Mouse (Mus musculus) heart, embryonic 15.5 days (tissue): ENCODE results near the gene Thap3. TPM values are rescaled to one million over a fixed set of nuclear protein-coding genes. Genes with fewer than 3 reads are reported as not detected.

Experiments
- ATAC-seq: fragments of 200-750 bp; cut with Nextera tagmentation; replicated peaks from 2 replicates; pipeline ENCODE4 v1.8.0; 2017; ENCODE audit warnings: low read depth, moderate TSS enrichment; ENCODE audit not compliant: insufficient number of reproducible peaks, insufficient read depth, low FRiP score
- H3K27ac ChIP-seq: fragments of 300-500 bp; sonication (generic); 2 replicates; pipeline ENCODE4 v1.5.1; 2015; ENCODE audit warnings: mild to moderate bottlenecking, inconsistent platforms
- H3K27me3 ChIP-seq: fragments of 300-500 bp; sonication (generic); 2 replicates; pipeline ENCODE4 v1.6.1; 2015; ENCODE audit warnings: inconsistent platforms
- H3K36me3 ChIP-seq: fragments of 300-500 bp; sonication (generic); 2 replicates; pipeline ENCODE4 v1.6.1; 2015; ENCODE audit warnings: mild to moderate bottlenecking, inconsistent platforms
- H3K4me1 ChIP-seq: fragments of 300-500 bp; sonication (generic); replicated peaks from 2 replicates; pipeline ENCODE4 v1.6.1; 2015; ENCODE audit warnings: inconsistent platforms
- H3K4me2 ChIP-seq: fragments of 300-500 bp; sonication (generic); 2 replicates; pipeline ENCODE4 v1.6.1; 2015; ENCODE audit warnings: inconsistent platforms, mild to moderate bottlenecking, moderate library complexity
- H3K4me3 ChIP-seq: fragments of 300-500 bp; sonication (generic); 2 replicates; pipeline ENCODE4 v1.5.1; 2015; ENCODE audit warnings: mild to moderate bottlenecking, inconsistent platforms
- H3K9ac ChIP-seq: fragments of 300-500 bp; sonication (generic); 2 replicates; pipeline ENCODE4 v1.6.1; 2015; ENCODE audit warnings: mild to moderate bottlenecking, inconsistent platforms
- H3K9me3 ChIP-seq: fragments of 300-500 bp; sonication (generic); replicated peaks from 2 replicates; pipeline ENCODE4 v1.6.1; 2016; ENCODE audit warnings: inconsistent platforms
- WGBS: fragments of 180-500 bp; shearing (Covaris S2); methylation state at CpG from one replicate; pipeline ENCODE4 v1.1.7; 2015; ENCODE audit warnings: mixed read lengths; 5-methylcytosine and 5-hydroxymethylcytosine counted together
- polyA plus RNA-seq: library from polyadenylated mRNA; unstranded; fragments of >200 nt; fragmentation: Nextera tagmentation; extraction: Ambion mirVana; gene quantifications from 2 replicates; pipeline ENCODE4 v1.2.1, GENCODE M21; 2015

Thap3 gene
- polyA plus RNA-seq, 1 experiment from 2014 or later: 26.3 TPM

GRCm38 (mm10) chr4:151983043-151983442 is 5.8 kb downstream of the Thap3 start:
- Histone ChIP-seq H3K9ac (no peak overlapping the region), H3K4me2 (0 out of 2 replicates have a peak overlapping the region, but pooled peaks have one; percentile 6), H3K36me3 (peaks cover 15% of the 10 kb centered on the region)

DNA sequence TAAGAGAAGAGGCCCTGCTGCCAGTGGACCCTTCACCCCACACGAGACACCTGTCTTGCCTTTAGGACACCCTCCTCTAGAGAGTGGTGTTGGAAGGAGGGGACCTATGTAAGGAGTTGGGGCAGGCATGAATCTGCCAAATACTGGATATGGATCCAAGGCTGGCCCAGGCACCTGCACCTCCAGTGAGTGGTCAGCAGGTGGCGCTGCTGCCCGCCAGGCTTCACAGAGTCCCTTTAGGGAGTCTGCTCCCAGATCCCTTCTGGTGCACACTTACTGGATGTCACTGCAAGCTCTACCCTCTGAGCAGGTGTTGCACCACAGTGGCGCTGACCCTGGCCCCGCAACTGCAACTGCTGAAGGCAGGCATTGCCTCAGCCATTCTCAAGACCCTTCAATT is 7.4 kb downstream of the Thap3 start:
- ATAC-seq: peak; percentile 43
- Histone ChIP-seq H3K4me3 (no peak overlapping the region), H3K27me3 (no peaks in the 10 kb centered on the region), H3K4me2 (no peak overlapping the region), H3K36me3 (peaks cover 27% of the 10 kb centered on the region), H3K4me1 (peaks cover 20% of the 10 kb centered on the region), H3K9ac (no peak overlapping the region), H3K9me3 (no peaks in the 10 kb centered on the region), H3K27ac (no peak overlapping the region)
- 11% methylated on average over 5 of the region's 5 CpGs for WGBS

More at GRCm38 (mm10) chr4:151983043-151983442, 5.8 kb downstream of the Thap3 start:
- no peak overlapping the region for H3K27ac ChIP-seq
- H3K27me3 ChIP-seq: no peaks in the 10 kb centered on the region
- ATAC-seq: no peak
- H3K4me1 ChIP-seq: peaks cover 34% of the 10 kb centered on the region
- no peaks in the 10 kb centered on the region for H3K9me3 ChIP-seq
- WGBS: 57% methylated on average over 17 of the region's 17 CpGs
- no peak overlapping the region for H3K4me3 ChIP-seq

GRCm38 (mm10) chr4:151980699-151981098 is 8.1 kb downstream of the Thap3 start:
- Histone ChIP-seq H3K9me3 (no peaks in the 10 kb centered on the region), H3K9ac (no peak overlapping the region), H3K27me3 (no peaks in the 10 kb centered on the region), H3K36me3 (peaks cover 28% of the 10 kb centered on the region), H3K4me1 (peaks cover 14% of the 10 kb centered on the region), H3K4me3 (no peak overlapping the region), H3K27ac (no peak overlapping the region), H3K4me2 (no peak overlapping the region)
- ATAC-seq: no peak
- WGBS: 70% methylated on average over 8 of the region's 8 CpGs

DNA sequence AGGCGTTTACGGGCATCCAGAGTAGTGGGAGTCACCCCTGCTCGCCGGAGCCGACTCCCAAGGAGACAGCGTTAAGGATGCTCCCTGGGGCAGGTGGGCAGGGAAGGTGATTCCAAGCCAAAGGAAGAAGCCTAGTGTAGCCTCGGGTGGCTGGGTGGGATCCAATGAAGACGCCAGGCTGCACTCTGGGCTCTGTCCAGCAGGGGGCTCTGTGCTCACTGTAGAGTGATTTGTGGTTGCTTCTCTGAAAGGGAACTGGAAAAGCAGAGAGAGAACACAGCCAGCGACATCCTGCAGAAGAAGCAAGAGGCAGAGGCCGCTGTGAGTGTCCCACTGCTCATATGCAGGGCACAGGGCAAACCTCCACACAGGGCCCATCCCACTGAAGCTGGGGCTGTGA is 11.0 kb downstream of the Thap3 start:
- ATAC-seq: no peak
- Histone ChIP-seq H3K27ac (no peak overlapping the region), H3K36me3 (peaks cover 51% of the 10 kb centered on the region), H3K27me3 (no peaks in the 10 kb centered on the region), H3K4me2 (no peak overlapping the region), H3K9ac (no peak overlapping the region), H3K9me3 (no peaks in the 10 kb centered on the region), H3K4me1 (no peaks in the 10 kb centered on the region), H3K4me3 (no peak overlapping the region)
- WGBS: 35% methylated on average over 10 of the region's 10 CpGs

- Histone ChIP-seq H3K27ac (no peak overlapping the region), H3K4me2 (no peak overlapping the region), H3K36me3 (peaks cover 59% of the 10 kb centered on the region), H3K4me3 (no peak overlapping the region), H3K4me1 (no peaks in the 10 kb centered on the region), H3K9ac (no peak overlapping the region), H3K27me3 (no peaks in the 10 kb centered on the region), H3K9me3 (no peaks in the 10 kb centered on the region)
- no peak for ATAC-seq
- WGBS: 90% methylated on average over 3 of the region's 3 CpGs
Observed at GRCm38 (mm10) chr4:151975441-151975840, 13.4 kb downstream of the Thap3 start.

DNA sequence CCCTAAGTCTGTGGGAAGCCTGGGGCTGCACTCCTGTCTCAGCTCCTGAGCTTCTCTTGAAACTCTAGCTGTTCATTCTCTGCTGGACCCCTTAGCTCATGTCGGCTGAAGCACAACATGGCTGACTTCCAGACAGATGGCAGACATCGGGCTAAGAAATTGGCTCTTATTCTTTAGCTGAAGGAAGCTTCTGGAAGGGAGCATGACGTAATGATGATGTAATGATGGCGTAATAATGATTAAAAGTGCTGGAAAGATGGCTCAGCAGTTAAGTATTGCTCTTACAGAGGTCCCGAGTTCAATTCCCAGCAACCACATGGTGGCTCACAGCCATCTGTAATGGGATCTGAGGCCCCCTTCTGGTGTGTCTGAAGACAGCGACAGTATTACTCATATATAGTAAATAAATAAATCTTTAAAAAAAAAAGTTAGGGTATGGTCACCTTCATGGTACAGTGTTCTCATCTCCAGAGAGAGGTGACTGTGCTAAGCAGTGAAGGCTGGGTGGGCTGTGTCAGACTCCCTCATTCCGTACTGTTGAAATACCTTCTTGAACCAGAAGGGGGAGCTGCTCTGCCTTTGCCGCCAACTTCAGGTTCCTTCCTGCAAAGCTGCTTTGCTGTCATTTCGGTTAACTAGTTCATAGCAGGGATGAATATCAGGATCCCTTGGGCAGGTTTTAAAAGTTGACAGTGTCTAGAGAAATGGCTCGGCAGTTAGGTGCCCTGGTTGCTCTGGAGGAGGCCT is 16.4 kb downstream of the Thap3 start:
- H3K4me1 ChIP-seq: no peaks in the 10 kb centered on the region
- H3K9me3 ChIP-seq: no peaks in the 10 kb centered on the region
- no peak for ATAC-seq
- H3K4me3 ChIP-seq: no peak overlapping the region
- H3K4me2 ChIP-seq: no peak overlapping the region
- no peak overlapping the region for H3K27ac ChIP-seq
- WGBS: 63% methylated on average over 10 of the region's 10 CpGs
- H3K27me3 ChIP-seq: no peaks in the 10 kb centered on the region
- H3K36me3 ChIP-seq: peaks cover 61% of the 10 kb centered on the region
- H3K9ac ChIP-seq: no peak overlapping the region

DNA sequence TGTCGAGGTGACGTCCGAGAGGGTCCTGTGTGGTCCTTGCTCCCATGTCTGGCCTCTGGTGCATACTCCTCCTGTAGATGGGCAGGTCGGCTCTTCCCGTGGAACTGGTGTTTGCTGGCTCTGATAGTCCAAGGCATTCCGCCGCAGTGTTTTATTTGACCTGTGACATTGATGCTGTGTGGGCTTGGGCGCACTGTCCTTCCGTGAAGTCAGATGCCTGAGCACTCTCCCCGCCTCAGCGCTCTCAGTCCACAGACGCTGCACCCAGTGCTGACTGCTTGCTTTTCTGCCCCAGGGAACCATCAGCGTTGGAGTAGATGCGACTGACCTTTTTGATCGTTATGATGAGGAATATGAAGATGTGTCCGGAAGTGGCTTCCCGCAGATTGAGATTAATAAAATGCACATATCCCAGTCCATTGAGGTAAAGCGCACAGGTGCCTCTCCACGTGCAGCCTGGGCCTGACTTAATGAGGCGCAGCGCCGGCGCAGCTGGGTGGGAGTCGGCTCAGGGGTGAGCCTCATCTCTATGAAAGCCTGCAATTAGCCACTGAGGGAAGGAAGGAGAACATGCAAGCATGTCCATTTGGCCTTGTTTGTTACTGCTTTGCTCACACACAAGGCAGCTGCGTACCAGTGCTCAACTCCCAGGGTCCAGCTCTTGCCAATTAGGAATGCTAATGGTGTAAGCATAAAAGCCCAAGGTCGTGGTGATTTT is 20.4 kb downstream of the Thap3 start:
- Histone ChIP-seq H3K36me3 (peaks cover 53% of the 10 kb centered on the region), H3K9me3 (no peaks in the 10 kb centered on the region), H3K27me3 (no peaks in the 10 kb centered on the region), H3K4me2 (no peak overlapping the region), H3K4me1 (no peaks in the 10 kb centered on the region), H3K27ac (no peak overlapping the region), H3K9ac (no peak overlapping the region), H3K4me3 (no peak overlapping the region)
- ATAC-seq: no peak
- 93% methylated on average over 26 of the region's 26 CpGs for WGBS

DNA sequence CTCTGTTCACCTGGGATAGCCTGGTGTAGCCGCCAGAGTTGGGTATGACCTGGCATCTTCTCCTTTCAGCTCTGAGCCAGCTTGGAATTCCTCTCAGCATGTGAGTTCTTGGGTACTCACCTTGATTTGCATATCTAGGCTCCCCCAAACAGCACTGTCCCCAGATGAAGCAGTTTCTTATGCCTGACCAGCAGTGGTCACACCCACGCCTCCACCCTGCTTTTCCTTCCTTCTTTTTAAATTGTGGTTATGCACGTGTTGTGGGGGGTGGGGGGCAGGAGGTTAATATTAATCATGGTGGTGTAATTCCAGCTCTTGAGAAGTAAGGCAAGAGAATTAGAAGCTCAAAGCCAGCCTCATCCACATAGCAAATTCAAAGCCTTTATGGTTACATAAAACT is 26.0 kb downstream of the Thap3 start:
- no peak overlapping the region for H3K9ac ChIP-seq
- H3K36me3 ChIP-seq: peaks cover 52% of the 10 kb centered on the region
- H3K9me3 ChIP-seq: no peaks in the 10 kb centered on the region
- no peak overlapping the region for H3K4me3 ChIP-seq
- no peak for ATAC-seq
- no peak overlapping the region for H3K4me2 ChIP-seq
- 80% methylated on average over 3 of the region's 3 CpGs for WGBS
- H3K27ac ChIP-seq: no peak overlapping the region
- no peaks in the 10 kb centered on the region for H3K4me1 ChIP-seq
- H3K27me3 ChIP-seq: no peaks in the 10 kb centered on the region

DNA sequence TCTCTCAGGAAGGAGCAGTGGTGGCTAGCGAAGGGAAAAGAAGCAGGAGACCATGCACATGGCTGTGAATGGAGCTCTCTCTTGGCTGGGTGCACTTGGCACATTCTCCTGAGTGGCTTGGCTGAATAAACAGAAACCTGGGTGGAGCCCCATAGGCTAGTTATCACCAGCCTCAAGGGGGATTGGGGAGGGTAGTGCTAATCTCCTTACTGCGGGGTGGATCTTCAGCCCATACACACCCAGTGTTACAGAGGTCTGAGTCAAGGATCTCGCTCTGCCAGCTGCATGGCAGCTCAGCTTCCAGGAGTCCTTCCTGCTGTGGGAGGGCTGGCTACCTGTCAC is 28.3 kb downstream of the Thap3 start:
- WGBS: 71% methylated on average over 3 of the region's 3 CpGs
- peaks cover 56% of the 10 kb centered on the region for H3K36me3 ChIP-seq

GRCm38 (mm10) chr4:151959849-151960512 is 28.8 kb downstream of the Thap3 start:
- H3K27ac ChIP-seq: no peak overlapping the region
- no peaks in the 10 kb centered on the region for H3K9me3 ChIP-seq
- ATAC-seq: no peak
- no peak overlapping the region for H3K9ac ChIP-seq
- 85% methylated on average over 11 of the region's 11 CpGs for WGBS
- no peak overlapping the region for H3K4me2 ChIP-seq
- no peak overlapping the region for H3K4me3 ChIP-seq
- H3K27me3 ChIP-seq: no peaks in the 10 kb centered on the region
- H3K4me1 ChIP-seq: no peaks in the 10 kb centered on the region; the same call in 1 of the 2 replicates
- peaks cover 54% of the 10 kb centered on the region for H3K36me3 ChIP-seq

More for the DNA sequence above, 28.3 kb downstream of the Thap3 start:
- Histone ChIP-seq H3K4me1 (no peaks in the 10 kb centered on the region; the same call in 1 of the 2 replicates), H3K9ac (no peak overlapping the region), H3K4me3 (no peak overlapping the region), H3K4me2 (no peak overlapping the region), H3K27me3 (no peaks in the 10 kb centered on the region), H3K9me3 (no peaks in the 10 kb centered on the region), H3K27ac (no peak overlapping the region)
- no peak; the same call in 1 of the 2 replicates for ATAC-seq

DNA sequence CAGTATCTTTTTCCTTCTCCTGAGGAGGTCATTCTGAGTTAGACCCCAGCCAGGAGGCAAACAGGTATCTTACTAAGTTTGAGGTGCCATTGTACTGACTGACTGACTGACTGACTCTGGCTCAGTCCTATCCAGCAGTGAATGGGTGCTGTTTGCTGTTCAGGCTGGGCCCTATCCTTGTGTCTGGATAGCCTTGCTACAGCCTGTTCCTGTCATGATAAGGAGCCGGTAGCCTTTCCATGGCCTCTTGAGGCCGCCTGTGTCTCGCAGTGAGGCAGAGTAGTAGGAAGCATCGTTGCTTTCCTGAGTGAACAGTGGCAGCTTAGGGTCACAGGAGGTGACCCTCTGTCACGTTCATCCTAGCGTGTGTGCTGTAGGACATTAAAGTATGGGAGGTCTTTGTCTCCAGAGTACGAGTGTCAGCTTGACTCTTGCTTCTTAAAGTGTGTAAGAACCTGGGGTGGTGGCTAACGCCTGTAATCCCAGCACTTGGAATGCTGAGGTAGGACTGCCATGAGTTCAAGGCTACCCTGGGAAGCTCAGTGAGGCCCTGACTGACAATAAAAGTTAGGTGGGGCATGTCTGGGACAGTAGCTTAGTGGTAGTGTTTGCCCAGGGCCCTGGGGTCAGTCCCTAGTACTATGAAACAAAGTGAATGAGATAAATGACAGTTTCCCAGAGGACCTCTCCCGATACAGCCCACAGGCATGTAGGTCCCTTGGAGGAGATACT is 31.0 kb downstream of the Thap3 start:
- WGBS: 43% methylated on average over 9 of the region's 9 CpGs
- peaks cover 58% of the 10 kb centered on the region for H3K36me3 ChIP-seq
- H3K4me2 ChIP-seq: no peak overlapping the region
- H3K4me3 ChIP-seq: no peak overlapping the region
- H3K27ac ChIP-seq: no peak overlapping the region
- no peak overlapping the region for H3K9ac ChIP-seq
- no peaks in the 10 kb centered on the region; the same call in 1 of the 2 replicates for H3K4me1 ChIP-seq
- ATAC-seq: no peak
- no peaks in the 10 kb centered on the region for H3K27me3 ChIP-seq
- no peaks in the 10 kb centered on the region for H3K9me3 ChIP-seq
